Mouse (Mus musculus) kidney, embryonic 15.5 days (tissue): ENCODE measurements around the gene Dcst2. TPM values are rescaled to one million over a fixed set of nuclear protein-coding genes. Genes with fewer than 3 reads are reported as not detected.

Experiments
- ATAC-seq: fragments of 200-750 bp; cut with Nextera tagmentation; replicated peaks from 2 replicates; pipeline ENCODE4 v1.8.0; 2017; ENCODE audit warnings: moderate TSS enrichment; ENCODE audit not compliant: low FRiP score
- H3K27ac ChIP-seq: fragments of 300-500 bp; sonication (generic); 2 replicates; pipeline ENCODE4 v1.5.1; 2015; ENCODE audit warnings: mild to moderate bottlenecking, inconsistent platforms
- H3K27me3 ChIP-seq: fragments of 300-500 bp; sonication (generic); 2 replicates; pipeline ENCODE4 v1.6.1; 2015; ENCODE audit warnings: inconsistent platforms
- H3K36me3 ChIP-seq: fragments of 300-500 bp; sonication (generic); 2 replicates; pipeline ENCODE4 v1.6.1; 2015; ENCODE audit warnings: inconsistent platforms
- H3K4me1 ChIP-seq: fragments of 300-500 bp; sonication (generic); 2 replicates; pipeline ENCODE4 v1.6.1; 2015; ENCODE audit warnings: inconsistent platforms
- H3K4me2 ChIP-seq: fragments of 300-500 bp; sonication (generic); 2 replicates; pipeline ENCODE4 v1.6.1; 2015; ENCODE audit warnings: moderate library complexity, mild to moderate bottlenecking, inconsistent platforms
- H3K4me3 ChIP-seq: fragments of 300-500 bp; sonication (generic); replicated peaks from 2 replicates; pipeline ENCODE4 v1.5.1; 2015; ENCODE audit warnings: mild to moderate bottlenecking, inconsistent platforms
- H3K9ac ChIP-seq: fragments of 300-500 bp; sonication (generic); 2 replicates; pipeline ENCODE4 v1.6.1; 2015; ENCODE audit warnings: mild to moderate bottlenecking, inconsistent platforms
- H3K9me3 ChIP-seq: fragments of 300-500 bp; sonication (generic); replicated peaks from 2 replicates; pipeline ENCODE4 v1.6.1; 2016; ENCODE audit warnings: inconsistent platforms
- WGBS: fragments of 180-500 bp; shearing (Covaris S2); methylation state at CpG from one replicate; pipeline ENCODE4 v1.1.7; 2015; ENCODE audit warnings: mixed read lengths; 5-methylcytosine and 5-hydroxymethylcytosine counted together
- polyA plus RNA-seq: library from polyadenylated mRNA; unstranded; fragments of >200 nt; fragmentation: Nextera tagmentation; extraction: Ambion mirVana; gene quantifications from 2 replicates; pipeline ENCODE4 v1.2.1, GENCODE M21; 2015

Gene Dcst2
- polyA plus RNA-seq, 1 experiment from 2014 or later = 0.34 TPM

- Histone ChIP-seq H3K9ac (peak overlapping the region; percentile 64), H3K4me1 (peaks cover 71% of the 10 kb centered on the region), H3K9me3 (no peaks in the 10 kb centered on the region), H3K4me3 (peak overlapping the region; percentile 71), H3K27me3 (no peaks in the 10 kb centered on the region), H3K4me2 (peak overlapping the region; percentile 89), H3K27ac (peak overlapping the region; percentile 100), H3K36me3 (peaks cover 30% of the 10 kb centered on the region)
- peak; percentile 78 for ATAC-seq
- WGBS = under 1% methylated on average over 11 of the region's 11 CpGs
These were observed 59.4 kb downstream of the Dcst2 start for GRCm38 (mm10) chr3:89421002-89421774.

DNA sequence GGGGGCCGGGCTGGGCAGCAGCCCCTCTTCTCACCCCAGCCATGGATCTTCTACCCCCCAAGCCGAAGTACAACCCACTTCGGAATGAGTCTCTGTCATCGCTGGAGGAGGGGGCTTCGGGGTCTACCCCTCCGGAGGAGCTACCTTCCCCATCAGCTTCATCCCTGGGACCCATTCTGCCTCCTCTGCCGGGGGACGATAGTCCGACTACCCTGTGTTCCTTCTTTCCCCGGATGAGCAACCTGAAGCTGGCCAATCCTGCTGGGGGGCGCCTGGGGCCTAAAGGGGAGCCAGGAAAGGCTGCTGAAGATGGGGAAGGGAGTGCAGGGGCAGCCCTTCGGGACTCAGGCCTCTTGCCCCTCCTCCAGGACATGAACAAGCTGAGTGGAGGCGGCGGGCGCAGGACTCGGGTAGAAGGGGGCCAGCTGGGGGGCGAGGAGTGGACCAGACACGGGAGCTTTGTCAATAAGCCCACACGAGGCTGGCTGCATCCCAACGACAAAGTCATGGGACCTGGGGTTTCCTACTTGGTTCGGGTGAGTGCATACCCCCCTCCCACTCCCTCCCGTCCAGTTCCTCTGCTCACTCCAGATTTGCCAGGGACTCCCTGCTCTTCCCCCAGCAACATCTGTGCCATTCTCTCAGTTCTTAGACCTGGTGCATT lies 60.2 kb downstream of the Dcst2 start:
- Histone ChIP-seq H3K4me3 (peak overlapping the region; percentile 71), H3K9ac (peak overlapping the region; percentile 64), H3K27ac (peak overlapping the region; percentile 100), H3K4me2 (peak overlapping the region; percentile 89), H3K27me3 (no peaks in the 10 kb centered on the region), H3K9me3 (no peaks in the 10 kb centered on the region), H3K4me1 (peaks cover 63% of the 10 kb centered on the region), H3K36me3 (peaks cover 34% of the 10 kb centered on the region)
- no peak for ATAC-seq
- WGBS = 2% methylated on average over 22 of the region's 22 CpGs

GRCm38 (mm10) chr3:89422556-89423205 lies 60.9 kb downstream of the Dcst2 start:
- H3K27ac ChIP-seq = 0 out of 2 replicates have a peak overlapping the region, but pooled peaks have one; percentile 100

GRCm38 (mm10) chr3:89424416-89425140 lies 62.8 kb downstream of the Dcst2 start:
- H3K27me3 ChIP-seq = no peaks in the 10 kb centered on the region
- 67% methylated on average over 5 of the region's 5 CpGs for WGBS
- no peaks in the 10 kb centered on the region for H3K9me3 ChIP-seq
- no peak overlapping the region for H3K4me3 ChIP-seq
- no peak overlapping the region for H3K9ac ChIP-seq
- H3K27ac ChIP-seq = peak overlapping the region; percentile 32; the same call in 1 of the 2 replicates
- peaks cover 52% of the 10 kb centered on the region for H3K36me3 ChIP-seq
- peaks cover 57% of the 10 kb centered on the region for H3K4me1 ChIP-seq
- H3K4me2 ChIP-seq = no peak overlapping the region
- no peak for ATAC-seq

More at GRCm38 (mm10) chr3:89422556-89423205, 60.9 kb downstream of the Dcst2 start:
- Histone ChIP-seq H3K9me3 (no peaks in the 10 kb centered on the region), H3K4me1 (peaks cover 60% of the 10 kb centered on the region), H3K9ac (peak overlapping the region; percentile 64; the same call in 1 of the 2 replicates), H3K4me2 (peak overlapping the region; percentile 89), H3K27me3 (no peaks in the 10 kb centered on the region), H3K36me3 (peaks cover 42% of the 10 kb centered on the region), H3K4me3 (peak overlapping the region; percentile 71)
- 53% methylated on average over 6 of the region's 6 CpGs for WGBS
- no peak for ATAC-seq

- H3K27ac ChIP-seq = peak overlapping the region; percentile 32; the same call in 1 of the 2 replicates
- no peak overlapping the region for H3K9ac ChIP-seq
- 66% methylated on average over 5 of the region's 5 CpGs for WGBS
- no peak for ATAC-seq
- H3K36me3 ChIP-seq = peaks cover 52% of the 10 kb centered on the region
- H3K9me3 ChIP-seq = no peaks in the 10 kb centered on the region
- H3K4me1 ChIP-seq = peaks cover 52% of the 10 kb centered on the region
- no peak overlapping the region for H3K4me2 ChIP-seq
- no peaks in the 10 kb centered on the region for H3K27me3 ChIP-seq
- H3K4me3 ChIP-seq = no peak overlapping the region
These were observed 63.4 kb downstream of the Dcst2 start for GRCm38 (mm10) chr3:89425141-89425525.

DNA sequence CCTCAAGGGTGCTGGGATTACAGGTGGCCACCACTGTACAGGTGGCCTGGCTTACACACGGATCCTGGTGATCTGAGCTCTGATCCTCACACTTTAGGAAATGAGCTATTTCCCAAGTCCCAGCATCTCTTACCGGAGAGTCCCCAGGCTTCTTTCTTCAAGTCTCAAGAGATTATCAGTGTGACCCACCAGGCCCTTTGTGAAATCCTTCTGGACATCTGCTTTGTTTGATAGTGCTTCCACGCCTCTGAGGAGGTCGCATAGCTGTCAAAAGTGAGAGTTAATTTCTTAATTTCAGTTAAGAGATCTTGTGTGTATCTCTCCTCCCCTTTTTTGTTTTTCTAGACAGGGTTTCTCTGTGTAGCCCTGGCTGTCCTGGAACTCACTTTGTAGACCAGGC lies 64.1 kb downstream of the Dcst2 start:
- no peak overlapping the region for H3K4me2 ChIP-seq

More for the DNA sequence above, 64.1 kb downstream of the Dcst2 start:
- Histone ChIP-seq H3K27me3 (no peaks in the 10 kb centered on the region), H3K27ac (no peak overlapping the region), H3K9me3 (no peaks in the 10 kb centered on the region), H3K4me1 (peaks cover 45% of the 10 kb centered on the region), H3K4me3 (no peak overlapping the region), H3K36me3 (peaks cover 52% of the 10 kb centered on the region), H3K9ac (no peak overlapping the region)
- 86% methylated on average over 4 of the region's 4 CpGs for WGBS
- no peak for ATAC-seq

Other genes with a start within 250 kb of the Dcst2 start
- 2.3 and 5.5 TPM in 2 replicates for gene Pklr, start 225.8 kb upstream of the Dcst2 start, polyA plus RNA-seq
- 1.6 and 3.1 TPM in 2 replicates for gene Hcn3, start 201.8 kb upstream of the Dcst2 start, polyA plus RNA-seq
- 28.4 and 32.0 TPM in 2 replicates for gene Clk2, start 197.2 kb upstream of the Dcst2 start, polyA plus RNA-seq
- gene Scamp3, start 184.5 kb upstream of the Dcst2 start, polyA plus RNA-seq = 122 and 133 TPM in 2 replicates
- 37.1 and 50.4 TPM in 2 replicates for gene Fam189b, start 178.8 kb upstream of the Dcst2 start, polyA plus RNA-seq
- 41.4 and 44.0 TPM in 2 replicates for gene Gba, start 159.0 kb upstream of the Dcst2 start, polyA plus RNA-seq
- gene Thbs3, start 146.8 kb upstream of the Dcst2 start, polyA plus RNA-seq = 14.9 and 20.5 TPM in 2 replicates
- gene Mtx1, start 134.9 kb upstream of the Dcst2 start, polyA plus RNA-seq = 211 and 219 TPM in 2 replicates
- 12.0 and 12.3 TPM in 2 replicates for gene Muc1, start 132.9 kb upstream of the Dcst2 start, polyA plus RNA-seq
- gene Krtcap2, start 116.0 kb upstream of the Dcst2 start, polyA plus RNA-seq = 309 and 321 TPM in 2 replicates
- 3.4 and 5.2 TPM in 2 replicates for gene Trim46, start 115.7 kb upstream of the Dcst2 start, polyA plus RNA-seq
- gene Dpm3, start 102.6 kb upstream of the Dcst2 start, polyA plus RNA-seq = 149 and 153 TPM in 2 replicates
- gene Slc50a1, start 91.4 kb upstream of the Dcst2 start, polyA plus RNA-seq = 58.0 and 59.9 TPM in 2 replicates
- 66.0 and 66.6 TPM in 2 replicates for gene Efna1, start 80.8 kb upstream of the Dcst2 start, polyA plus RNA-seq
- 9.3 and 11.9 TPM in 2 replicates for gene Efna3, start 39.0 kb upstream of the Dcst2 start, polyA plus RNA-seq
- 29.8 and 31.5 TPM in 2 replicates for gene Efna4, start 23.9 kb upstream of the Dcst2 start, polyA plus RNA-seq
- gene Adam15, start 12.0 kb upstream of the Dcst2 start, polyA plus RNA-seq = 73.4 and 84.3 TPM in 2 replicates
- gene Dcst1, start 3.3 kb downstream of the Dcst2 start, polyA plus RNA-seq = 1.9 and 2.5 TPM in 2 replicates
- 2.4 and 3.7 TPM in 2 replicates for gene Zbtb7b, start 32.8 kb downstream of the Dcst2 start, polyA plus RNA-seq
- 0.14 TPM in 1 of 2 replicates, not detected in the other for gene Lenep, start 40.8 kb downstream of the Dcst2 start, polyA plus RNA-seq
- 29.4 and 31.4 TPM in 2 replicates for gene Flad1, start 49.9 kb downstream of the Dcst2 start, polyA plus RNA-seq
- 518 and 559 TPM in 2 replicates for gene Cks1b, start 56.4 kb downstream of the Dcst2 start, polyA plus RNA-seq
- gene Shc1, start 56.5 kb downstream of the Dcst2 start, polyA plus RNA-seq = 97.1 and 105 TPM in 2 replicates
- 38.3 and 43.5 TPM in 2 replicates for gene Pygo2, start 68.2 kb downstream of the Dcst2 start, polyA plus RNA-seq
- 39.6 and 39.7 TPM in 2 replicates for gene Pbxip1, start 74.7 kb downstream of the Dcst2 start, polyA plus RNA-seq
- gene Pmvk, start 92.6 kb downstream of the Dcst2 start, polyA plus RNA-seq = 52.6 and 59.1 TPM in 2 replicates
- 2.1 and 3.0 TPM in 2 replicates for gene Kcnn3, start 158.2 kb downstream of the Dcst2 start, polyA plus RNA-seq